Mouse (Mus musculus) induced T-regulatory cell, adult 2 months (primary cell): ENCODE measurements around the gene Eps15l1.

Source experiments
- DNase-seq: peaks from one replicate; pipeline ENCODE4 v3.0.0-alpha.2; 2012; ENCODE audit warnings: low read depth

Gene Eps15l1

DNA sequence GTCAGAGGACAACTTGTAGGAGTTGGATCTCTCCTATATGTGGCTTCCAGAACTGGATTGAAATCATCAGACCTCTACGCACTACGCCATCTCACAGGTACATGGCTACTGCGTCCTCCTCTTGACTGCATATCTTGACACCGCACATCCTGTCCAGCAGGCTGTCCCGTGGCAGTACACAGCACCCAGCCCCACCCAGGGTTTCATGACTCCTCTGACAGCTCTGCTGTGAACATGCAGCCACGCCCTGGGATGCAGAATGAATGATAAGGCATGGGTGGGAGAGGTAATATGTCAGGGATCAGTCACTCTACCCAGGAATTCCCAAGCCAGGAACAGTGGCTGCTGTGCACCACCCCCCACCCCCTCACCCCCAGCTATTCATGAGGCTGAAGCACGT is 7.4 kb downstream of the Eps15l1 start:
- no peak for DNase-seq

DNA sequence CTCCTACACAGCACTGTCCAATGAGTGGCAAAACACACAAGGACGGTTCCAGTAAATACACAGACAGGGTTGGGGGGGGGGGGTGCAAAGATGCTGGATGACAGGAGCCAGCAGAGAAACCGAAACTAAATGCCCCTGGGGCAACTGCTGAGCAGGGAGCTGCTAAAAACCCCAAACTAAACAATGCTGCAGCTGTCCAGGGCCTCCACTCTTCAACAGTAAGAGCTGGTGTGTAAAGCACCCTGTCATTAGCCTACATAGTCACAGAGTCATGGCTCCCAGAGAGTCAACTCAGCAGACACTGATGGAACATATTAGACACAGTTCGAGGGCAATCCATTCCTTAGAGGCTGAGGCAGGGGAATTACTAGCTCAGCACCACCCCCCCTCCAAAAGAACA is 11.8 kb downstream of the Eps15l1 start:
- peak; percentile 48 for DNase-seq

DNA sequence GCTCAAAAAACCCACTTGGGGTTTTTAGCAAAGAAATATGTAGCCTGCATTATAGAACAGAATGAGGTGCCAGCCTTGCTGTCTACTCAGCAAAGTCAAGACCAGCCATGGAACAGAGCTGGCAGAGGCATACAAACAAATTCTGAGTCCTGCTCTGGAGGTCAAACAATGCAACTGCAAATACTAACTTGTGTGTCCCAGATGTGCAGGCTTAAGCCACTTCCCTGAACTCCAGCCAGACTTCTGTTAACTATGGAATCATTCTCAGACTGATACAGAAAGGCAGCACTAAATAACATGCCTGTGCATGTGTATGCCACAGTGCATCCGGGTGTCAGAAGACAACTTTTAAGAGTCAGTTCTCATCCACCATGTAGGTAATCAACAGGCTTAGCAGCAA is 13.4 kb downstream of the Eps15l1 start:
- no peak for DNase-seq

DNA sequence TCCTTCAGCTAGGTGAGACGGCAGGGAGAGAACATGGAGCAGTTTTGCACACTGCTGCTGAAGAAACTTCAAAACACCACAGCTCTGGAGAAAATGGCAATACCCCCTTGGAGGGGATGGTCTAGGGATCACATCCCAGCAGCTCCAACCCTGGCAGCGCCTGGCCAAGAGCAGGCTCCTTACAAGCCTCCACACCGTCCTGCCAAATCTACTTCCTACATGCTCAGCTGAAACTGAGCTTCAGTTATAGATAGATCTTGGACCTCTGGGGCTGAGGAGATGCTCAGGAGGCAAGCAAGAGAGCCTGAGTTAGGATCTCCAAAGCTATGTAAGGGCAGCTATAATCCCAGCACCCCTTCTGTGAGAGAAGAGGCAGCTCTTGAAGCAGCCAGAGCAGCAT is 18.3 kb downstream of the Eps15l1 start:
- DNase-seq, result no peak

DNA sequence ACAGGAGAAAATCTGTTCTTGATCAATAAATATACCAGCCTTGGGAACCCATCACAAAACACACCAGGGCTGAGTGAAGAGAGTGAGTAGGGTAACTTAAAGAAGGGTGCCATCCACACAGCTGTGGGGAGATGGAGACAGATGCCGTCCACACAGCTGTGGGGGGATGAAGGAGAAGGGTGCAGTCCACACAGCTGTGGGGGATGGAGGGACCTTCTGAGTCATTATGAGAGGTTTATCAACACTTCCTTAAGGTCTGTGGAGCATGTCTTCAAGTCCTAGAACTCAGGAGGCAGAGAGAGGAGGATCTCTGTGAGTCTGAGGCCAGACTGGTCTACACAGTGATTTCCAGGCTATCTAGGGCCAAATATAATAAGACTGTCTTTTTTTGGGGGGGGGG is 19.9 kb downstream of the Eps15l1 start:
- DNase-seq, result no peak

DNA sequence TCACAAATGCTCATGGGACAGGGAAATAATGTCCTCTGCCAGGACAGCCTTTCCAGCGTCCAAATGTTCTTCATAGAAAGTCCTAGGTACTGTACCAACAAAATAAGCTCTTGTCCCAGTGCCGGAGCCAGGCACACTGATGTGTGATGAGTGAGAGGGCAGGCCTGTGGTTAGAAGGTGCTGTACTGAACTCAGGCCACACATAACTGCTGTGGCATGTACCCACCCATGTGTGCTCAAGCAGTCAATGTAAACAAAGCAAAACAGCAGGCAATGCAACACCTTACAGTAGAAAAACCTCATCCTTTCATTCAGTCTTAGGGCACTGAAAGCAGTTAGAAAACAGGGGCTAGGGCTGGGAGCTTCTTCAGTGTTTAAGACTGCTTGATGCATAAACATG is 35.5 kb downstream of the Eps15l1 start:
- no peak for DNase-seq

DNA sequence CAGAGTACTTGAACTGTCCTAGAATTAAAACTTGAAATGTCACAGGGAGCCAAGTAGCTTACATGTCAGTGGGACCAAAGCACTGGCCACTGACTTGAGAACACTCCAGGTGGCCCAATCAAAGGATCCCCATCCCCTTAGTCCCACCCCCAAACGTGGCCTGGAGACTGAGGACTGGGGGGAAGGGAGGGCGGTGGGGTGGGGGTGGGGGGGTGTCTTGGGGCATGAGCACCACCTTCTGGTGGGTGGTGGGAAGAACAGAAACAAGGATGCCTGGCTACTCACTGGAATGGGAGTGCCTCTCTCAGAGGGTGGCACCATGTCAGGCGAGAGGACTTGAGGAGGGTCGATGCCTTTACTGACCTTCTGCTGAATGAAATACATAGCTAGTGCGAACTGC is 38.9 kb downstream of the Eps15l1 start:
- DNase-seq, result peak; percentile 54

DNA sequence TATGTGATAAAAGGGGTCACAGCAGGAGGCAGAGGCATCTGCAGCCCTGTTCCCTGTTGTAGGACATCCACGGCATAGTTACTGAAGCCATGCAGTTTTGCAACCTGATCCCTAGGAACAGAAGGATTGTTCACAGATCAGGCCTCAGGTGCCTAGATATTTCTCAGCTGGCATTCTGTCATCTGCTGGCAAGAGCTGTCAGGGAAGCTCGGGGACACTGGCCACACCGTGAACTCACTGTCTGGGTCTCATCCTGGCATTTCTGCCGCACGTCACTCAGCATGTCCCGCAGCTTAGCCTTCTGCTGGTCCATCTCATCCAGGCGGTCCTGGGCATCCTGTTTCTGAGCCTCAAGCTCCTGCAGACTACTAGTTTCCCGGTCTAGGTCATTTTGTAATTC is 40.6 kb downstream of the Eps15l1 start:
- DNase-seq, result no peak

DNA sequence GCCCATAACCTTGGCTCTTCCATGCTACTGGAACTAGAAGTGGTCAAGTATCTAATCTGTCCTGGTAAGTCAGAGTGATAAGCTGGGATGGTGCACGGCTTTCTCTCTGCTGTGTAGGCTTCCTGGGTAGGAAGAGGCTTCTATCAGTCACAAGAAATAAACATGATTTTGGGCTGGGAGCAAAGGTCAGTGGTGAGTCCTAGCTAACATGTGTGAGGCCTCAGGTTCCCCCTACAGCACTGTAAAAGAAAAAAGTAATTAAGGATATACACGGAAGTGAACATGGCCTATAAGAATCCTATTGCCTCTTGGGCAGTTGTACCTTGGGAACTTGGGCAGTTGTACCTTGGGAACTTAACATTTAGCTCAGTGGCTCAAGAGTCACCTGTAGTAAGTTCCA is 44.4 kb downstream of the Eps15l1 start:
- no peak for DNase-seq

DNA sequence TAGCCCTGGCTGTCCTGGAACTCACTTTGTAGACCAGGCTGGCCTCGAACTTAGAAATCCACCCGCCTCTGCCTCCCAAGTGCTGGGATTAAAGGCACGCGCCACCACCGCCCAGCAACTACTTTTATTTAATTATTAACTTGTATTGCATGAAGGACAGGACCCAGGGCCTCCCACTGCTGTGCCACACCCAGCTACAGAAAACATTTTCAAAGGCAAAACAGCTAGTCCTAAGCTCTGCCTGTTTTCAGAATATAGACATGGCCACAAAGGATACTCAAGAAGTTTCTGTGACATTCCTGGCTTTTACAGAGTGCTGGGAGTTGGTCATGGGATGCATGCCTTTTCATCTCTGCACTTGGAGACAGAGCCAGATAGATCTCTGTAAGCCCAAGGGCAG is 45.0 kb downstream of the Eps15l1 start:
- DNase-seq, result no peak

DNA sequence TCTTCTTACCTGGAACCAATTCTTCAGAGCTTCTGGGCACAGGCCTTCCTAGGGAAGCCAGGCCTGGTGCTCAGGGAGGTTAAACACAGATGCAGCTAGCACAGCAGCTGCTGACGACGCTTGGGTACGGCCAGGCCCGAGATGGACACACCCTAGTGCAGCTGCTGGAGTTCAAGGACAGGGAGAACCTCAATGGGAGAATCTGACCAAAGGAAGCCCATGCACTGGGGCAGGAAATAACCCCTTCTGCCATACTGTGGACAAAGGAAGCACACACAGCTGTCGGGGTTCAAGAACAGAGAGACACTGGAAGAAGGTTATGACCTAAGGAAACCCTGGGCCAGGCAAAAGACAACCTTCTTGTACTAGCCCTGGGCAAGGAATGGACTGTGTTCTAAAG is 46.1 kb downstream of the Eps15l1 start:
- no peak for DNase-seq

DNA sequence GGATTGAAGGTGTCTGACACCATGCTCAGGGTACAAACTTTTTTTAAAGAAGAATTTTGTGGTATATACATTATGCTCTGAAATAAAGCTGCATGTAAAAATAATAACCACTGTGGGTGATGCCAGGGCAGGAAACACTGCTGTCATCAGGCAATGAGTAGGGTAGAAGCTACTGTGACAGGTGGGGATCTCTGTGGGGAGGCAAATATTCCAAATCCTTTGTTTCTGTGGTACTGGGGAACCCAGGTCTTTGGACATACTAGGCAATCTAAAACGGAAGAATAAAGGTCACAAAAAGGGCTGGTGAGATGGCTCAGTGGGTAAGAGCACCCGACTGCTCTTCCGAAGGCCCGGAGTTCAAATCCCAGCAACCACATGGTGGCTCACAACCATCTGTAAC is 48.9 kb downstream of the Eps15l1 start:
- no peak for DNase-seq

DNA sequence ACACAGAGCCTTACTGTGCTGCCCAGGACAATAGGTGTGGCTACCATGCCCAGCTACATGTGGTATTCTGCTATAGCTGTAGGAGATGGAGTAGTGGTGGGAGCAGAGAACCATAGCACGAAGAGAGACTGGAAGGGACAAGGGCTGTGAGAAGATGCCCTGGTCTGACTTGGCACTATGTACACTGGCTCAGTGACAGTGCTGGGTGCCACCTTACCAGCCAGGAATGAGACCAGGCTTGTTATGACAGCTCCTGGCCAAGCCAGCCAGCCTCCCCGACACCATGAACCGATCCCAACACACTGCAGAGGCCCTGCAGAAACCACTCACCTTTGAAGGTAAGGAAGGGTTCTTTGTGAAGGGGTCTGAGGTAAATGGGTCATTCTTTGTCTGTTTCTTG is 49.9 kb downstream of the Eps15l1 start:
- no peak for DNase-seq

DNA sequence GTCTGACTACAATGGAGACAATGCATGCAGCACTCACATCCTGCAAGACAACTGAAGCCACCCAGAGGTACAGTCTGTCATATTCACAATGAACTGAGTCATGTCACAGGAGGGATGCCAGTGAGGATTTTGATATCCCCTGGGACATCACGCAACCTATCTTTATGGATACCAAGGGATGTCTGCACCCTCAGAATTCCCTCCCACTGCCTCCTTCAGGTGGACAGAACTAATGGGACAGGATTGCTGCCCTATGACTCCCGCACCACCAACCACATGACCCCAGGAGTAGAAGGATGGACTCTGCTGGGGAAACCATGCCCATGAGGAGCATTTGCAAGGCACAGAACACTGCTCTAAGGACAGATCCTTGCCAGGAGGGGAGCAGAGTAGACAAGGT is 54.8 kb downstream of the Eps15l1 start:
- DNase-seq, result no peak

DNA sequence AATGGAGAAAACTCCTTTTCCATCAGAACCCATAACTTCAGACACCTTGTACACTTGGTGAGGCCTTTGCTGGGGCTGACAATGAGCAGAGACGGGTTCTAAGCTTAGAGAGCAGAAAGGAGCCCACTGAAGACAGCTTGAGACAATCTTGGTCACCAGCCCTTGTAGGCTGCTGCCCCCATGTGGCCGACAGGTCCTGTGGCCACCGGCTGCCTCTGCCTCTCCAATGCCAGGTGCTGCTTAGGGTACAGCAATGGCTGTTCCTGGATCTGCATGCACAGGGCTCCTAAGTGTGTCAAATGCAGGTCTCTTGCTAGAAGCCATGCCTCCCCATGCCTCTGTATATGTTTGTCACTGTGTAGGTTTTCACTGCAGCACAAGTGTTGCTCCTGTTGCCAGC is 55.4 kb downstream of the Eps15l1 start:
- DNase-seq, result peak; percentile 93

DNA sequence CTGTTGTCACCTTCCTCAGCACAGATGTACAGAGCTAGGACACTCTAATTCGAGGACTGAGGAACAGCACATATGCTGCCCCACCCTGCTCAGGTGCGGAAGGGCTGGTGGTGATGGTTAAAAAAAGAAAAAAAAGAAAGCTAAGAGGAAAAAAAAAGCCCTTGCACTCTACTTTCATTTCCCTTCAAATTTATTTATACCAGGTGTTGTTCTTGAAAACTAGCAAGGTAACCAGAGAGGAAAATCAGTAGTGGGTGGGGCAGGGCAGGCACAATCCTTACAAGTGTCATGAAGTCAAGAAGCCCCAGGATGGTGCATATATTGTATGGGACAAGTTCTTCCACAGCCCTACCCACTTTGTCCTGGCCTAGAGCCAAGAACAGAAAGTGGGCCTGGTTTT is 56.2 kb downstream of the Eps15l1 start:
- DNase-seq, result peak; percentile 80

DNA sequence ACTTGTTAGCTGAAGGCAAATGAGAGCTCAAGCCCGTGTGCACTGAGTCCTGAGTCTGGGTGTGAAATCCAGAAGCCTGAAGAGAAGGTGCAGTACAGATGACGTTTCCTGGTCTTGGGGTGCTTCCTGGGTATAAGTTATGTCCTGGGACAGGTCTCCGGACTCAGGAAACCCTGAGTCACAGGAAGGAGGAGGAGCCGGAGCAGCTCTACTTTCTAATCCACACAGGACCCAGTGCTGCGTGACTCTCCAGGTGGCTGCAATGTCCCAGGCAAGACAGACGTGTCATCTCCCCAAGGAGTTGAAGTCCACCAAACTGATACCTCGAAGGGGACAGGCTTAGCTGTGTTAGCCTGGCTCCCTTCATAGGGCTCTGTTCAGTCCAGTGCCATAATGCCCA is 57.8 kb downstream of the Eps15l1 start:
- DNase-seq, result peak; percentile 71

DNA sequence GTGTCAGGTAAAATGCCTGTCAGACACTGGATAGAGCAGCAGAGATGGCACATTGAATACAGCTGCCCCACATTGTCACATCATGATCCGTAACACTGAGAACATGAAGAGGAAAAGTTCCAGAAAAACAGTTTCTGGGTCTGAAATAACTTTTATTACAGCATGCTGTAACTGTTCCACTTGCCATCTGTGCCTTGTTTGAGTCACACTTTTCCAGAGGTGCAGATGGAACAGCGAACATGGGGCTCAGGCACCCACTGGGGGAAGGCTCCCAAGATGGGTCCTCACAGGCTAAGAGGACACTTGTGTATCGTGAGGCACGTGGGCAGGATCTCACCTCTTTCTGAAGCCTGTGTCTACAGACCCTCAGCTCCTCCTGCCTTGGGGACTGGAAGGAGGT is 58.5 kb downstream of the Eps15l1 start:
- DNase-seq, result peak; percentile 29

DNA sequence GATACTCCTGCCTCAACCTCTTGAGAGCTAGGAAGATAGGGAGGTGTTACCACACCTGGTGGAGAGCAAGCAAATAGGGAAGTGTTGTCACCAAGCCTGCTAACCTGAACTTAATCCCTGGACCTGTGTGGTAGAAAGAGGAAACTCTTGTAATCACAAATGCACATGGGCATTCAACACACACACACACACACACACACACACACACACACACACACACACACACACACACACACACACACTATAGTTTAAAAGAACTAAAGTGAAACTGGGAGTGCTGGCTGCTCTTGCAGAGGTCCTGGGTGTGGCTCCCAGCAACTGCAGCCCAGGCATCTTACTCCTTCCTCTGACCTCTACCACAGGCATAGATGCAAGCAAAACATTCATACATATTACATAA is 61.1 kb downstream of the Eps15l1 start:
- DNase-seq, result peak; percentile 76

DNA sequence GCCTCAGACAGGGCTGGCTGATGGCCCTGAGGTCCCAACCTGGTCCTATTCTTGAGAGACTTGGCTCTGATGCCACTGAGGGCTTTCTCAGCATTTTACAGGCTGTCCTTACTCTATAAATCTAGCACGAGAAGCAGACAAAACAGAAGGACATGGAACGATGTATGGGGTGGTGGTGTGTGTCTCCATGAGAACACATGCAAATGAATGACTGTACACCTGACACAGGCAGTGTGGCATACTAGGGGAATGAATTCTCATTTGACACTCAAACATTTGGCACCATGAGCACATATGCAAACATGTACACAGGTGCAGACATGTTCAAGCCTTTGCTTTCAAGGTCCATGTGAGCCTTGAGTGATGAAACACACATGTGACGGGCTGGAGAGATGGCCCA is 64.7 kb downstream of the Eps15l1 start:
- DNase-seq, result peak; percentile 33

DNA sequence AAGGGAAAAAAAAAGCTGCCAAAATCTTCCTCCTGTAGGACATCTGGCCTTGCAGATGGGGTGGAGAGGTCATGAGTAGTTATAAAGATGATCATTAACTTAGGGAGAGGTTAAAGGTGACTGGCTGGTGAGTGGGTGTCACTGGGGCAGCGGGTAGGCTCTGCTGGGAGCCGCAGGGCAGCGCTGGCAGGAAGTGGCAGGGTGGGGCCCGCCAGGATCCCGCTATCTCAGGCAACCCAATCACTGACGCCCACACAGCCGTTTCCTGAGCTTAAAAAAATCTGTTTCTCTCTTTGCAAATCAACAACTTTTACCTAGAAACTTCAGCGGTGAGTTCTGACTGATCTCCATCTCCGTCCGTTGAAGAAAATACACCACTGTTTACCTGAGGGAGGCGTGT is 67.0 kb downstream of the Eps15l1 start:
- peak; percentile 96 for DNase-seq

DNA sequence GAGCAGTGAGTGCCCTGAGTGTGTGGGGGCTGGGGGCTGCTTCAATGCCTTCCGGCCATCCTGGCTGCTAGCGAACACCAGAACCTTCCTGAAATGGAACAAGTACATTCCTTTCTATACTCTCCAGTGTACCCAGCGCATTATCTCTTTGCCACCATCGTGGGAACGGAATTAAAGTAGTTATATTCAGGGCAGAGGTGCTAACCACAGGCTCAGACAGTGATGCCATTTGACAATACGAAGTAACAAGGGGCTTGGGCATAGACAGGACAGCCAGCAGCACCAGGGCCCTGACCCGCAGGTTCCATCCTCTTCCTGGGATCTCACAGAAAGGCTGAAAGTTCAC is 67.6 kb downstream of the Eps15l1 start:
- DNase-seq, result peak; percentile 88

DNA sequence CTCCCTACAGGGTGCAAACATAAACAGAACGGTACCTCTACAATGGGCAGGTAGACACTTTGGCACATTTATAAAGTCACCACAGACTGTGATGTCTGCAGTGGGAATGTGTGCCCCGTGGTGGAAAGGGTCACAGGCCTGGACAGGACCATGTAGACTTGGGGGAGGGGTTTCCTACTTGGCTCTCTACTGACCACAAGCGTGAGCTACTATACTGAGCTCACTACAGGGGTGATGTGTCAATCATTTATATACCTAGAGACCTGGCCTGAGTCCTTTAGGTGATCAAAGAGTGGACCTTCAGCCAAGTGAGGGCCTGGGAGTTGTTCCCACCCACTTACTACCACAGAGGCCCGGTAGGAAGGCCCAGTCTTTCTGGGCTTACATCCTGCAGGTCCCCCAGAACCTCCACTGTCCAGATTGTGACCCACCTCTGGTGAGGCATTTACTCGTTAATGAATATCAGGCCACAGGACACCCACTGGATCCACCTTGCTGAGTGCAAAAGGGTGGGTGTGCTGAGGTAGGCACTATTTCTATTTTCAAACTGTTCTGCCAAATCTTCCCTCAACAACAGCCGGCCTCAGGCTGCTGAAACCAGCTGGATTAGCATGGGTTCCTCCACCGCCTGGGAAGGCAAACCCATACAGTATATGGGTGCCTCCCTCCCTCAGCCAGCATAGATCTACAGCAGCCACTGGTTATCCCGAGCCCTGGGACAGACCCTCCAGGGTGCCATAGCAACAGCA is 68.1 kb downstream of the Eps15l1 start:
- DNase-seq, result no peak

DNA sequence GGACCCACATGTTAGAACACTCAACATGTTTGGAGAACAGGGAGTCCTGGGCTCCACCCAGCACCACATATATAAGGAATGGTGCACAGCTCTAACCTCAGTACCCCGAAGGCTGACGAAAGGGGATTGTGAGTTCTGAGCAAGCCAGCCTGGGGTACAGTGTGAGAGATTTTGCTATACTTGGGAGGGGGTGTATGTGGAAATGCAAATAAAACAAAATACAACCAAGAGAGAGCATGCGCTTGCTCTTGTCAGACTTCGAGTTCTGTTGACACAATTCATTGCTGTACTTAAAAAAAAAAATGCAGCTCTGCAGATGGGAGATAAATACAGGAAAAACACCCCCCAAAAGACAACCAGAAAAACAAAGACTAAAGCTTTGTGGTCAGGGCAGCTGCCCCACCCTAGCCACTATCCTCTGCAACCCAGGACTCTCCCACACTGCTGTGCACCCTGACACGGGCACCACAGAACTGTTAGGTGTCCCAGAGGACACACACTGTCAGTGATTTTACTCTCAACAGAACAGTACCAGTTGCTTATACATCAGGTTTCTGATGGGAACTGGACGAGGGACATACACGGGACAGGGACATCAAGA is 69.8 kb downstream of the Eps15l1 start:
- peak; percentile 83 for DNase-seq
